Mouse (Mus musculus): ENCODE results near the gene Deaf1.

- TF ChIP-seq POLR2A (IDR thresholded peaks at IDR 0.05; ENCODE audit: borderline replicate concordance, extremely low read depth, low read depth, low read length) (no peak), CTCF (IDR thresholded peaks at IDR 0.05; ENCODE audit: insufficient read depth, low read length) (no peak)
These were observed 63.9 kb downstream of the Deaf1 start for GRCm38 (mm10) chr7:141263640-141264039.

All from lung, adult 2 months (tissue).